Mouse (Mus musculus) intestine, postnatal 0 days (tissue): ENCODE data around the gene Gm44. TPM values are rescaled to one million over a fixed set of nuclear protein-coding genes. Genes with fewer than 3 reads are reported as not detected.
A peak's percentile ranks its signal among the peaks of the same experiment; 100 is the strongest.
"Not testable (repeated sequence)": the region's sequence is repeated elsewhere in the genome, so short reads cannot be mapped to it uniquely, and the experiment has no call there.

Experiments used
- ATAC-seq: fragments of 200-750 bp; cut with Nextera tagmentation; 2 replicates; pipeline ENCODE4 v1.8.0; 2017; ENCODE audit warnings: mild to moderate bottlenecking, moderate TSS enrichment, moderate library complexity
- H3K27ac ChIP-seq: fragments of 300-500 bp; sonication (generic); 2 replicates; pipeline ENCODE4 v1.5.1; 2014; ENCODE audit warnings: mild to moderate bottlenecking, low read depth, low read length, moderate library complexity
- H3K27me3 ChIP-seq: fragments of 300-500 bp; sonication (generic); replicated peaks from 2 replicates; pipeline ENCODE4 v1.6.1; 2014; ENCODE audit warnings: low read length, mixed read lengths; ENCODE audit not compliant: control insufficient read depth, insufficient read depth
- H3K36me3 ChIP-seq: fragments of 300-500 bp; sonication (generic); 2 replicates; pipeline ENCODE4 v1.6.1; 2014; ENCODE audit warnings: mild to moderate bottlenecking, moderate library complexity; ENCODE audit not compliant: control insufficient read depth, insufficient read depth
- H3K4me1 ChIP-seq: fragments of 300-500 bp; sonication (generic); replicated peaks from 2 replicates; pipeline ENCODE4 v1.6.1; 2014; ENCODE audit warnings: antibody characterized with exemption, low read length, mixed read lengths; ENCODE audit not compliant: control insufficient read depth, insufficient read depth
- H3K4me2 ChIP-seq: fragments of 300-500 bp; sonication (generic); replicated peaks from 2 replicates; pipeline ENCODE4 v1.6.1; 2014; ENCODE audit warnings: low read depth, mild to moderate bottlenecking, moderate library complexity
- H3K4me3 ChIP-seq: fragments of 300-500 bp; sonication (generic); 2 replicates; pipeline ENCODE4 v1.5.1; 2014; ENCODE audit warnings: low read depth, low read length
- H3K9ac ChIP-seq: fragments of 300-500 bp; sonication (generic); 2 replicates; pipeline ENCODE4 v1.6.1; 2014; ENCODE audit warnings: mild to moderate bottlenecking, low read depth, low read length
- H3K9me3 ChIP-seq: fragments of 300-500 bp; sonication (generic); 2 replicates; pipeline ENCODE4 v1.6.1; 2016; ENCODE audit warnings: mixed run types; ENCODE audit not compliant: control insufficient read depth
- CTCF ChIP-seq: sonication (generic); IDR thresholded peaks from 2 replicates; pipeline ENCODE4 v1.5.1; 2016; ENCODE audit warnings: low read depth, mild to moderate bottlenecking, control low read depth, antibody characterized with exemption, moderate library complexity
- WGBS: fragments of 180-500 bp; shearing (Covaris S2); extraction: QIAGEN DNeasy Blood & Tissue Kit; methylation state at CpG from one replicate; pipeline ENCODE4 v1.1.7; 2014; 5-methylcytosine and 5-hydroxymethylcytosine counted together
- polyA plus RNA-seq: library from polyadenylated mRNA; unstranded; fragments of >200 nt; fragmentation: Nextera tagmentation; extraction: Ambion mirVana; gene quantifications from 2 replicates; pipeline ENCODE4 v1.2.1, GENCODE M21; 2015

The Gm44 gene
- not detected in 2 replicates for polyA plus RNA-seq

DNA sequence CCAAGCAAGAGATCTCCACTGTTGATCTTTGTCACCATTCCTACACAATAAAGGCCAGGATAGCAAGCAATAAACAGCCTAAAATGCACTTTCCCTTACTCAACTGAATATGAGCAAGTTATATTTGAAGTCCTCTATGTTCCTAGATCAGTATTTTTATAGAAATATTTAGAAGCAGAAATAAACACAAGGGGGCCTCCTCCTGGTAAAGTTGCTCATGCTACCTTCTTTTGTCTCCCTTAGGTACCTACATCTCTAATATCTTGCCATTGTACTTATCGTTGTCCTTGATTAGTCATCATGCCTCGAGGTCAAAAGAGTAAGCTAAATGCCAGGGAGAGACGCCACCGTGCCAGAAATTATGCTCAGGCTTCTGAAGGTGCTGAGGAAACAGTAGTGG, at the start of gene Gm44:
Gm44 (plus strand) TSS at position 301 of the 400 bp plus-strand sequence.
- Histone ChIP-seq H3K4me1 (no peaks in the 10 kb centered on the region), H3K4me3 (no peak within 1 kb of the TSS), H3K27me3 (no peaks in the 10 kb centered on the region), H3K9me3 (no peaks in the 10 kb centered on the region), H3K9ac (no peak within 1 kb of the TSS), H3K36me3 (no peaks in the 10 kb centered on the region), H3K27ac (no peak within 1 kb of the TSS), H3K4me2 (no peak within 1 kb of the TSS)
- 77% methylated on average over 4 of the region's 4 CpGs for WGBS
- no peak for ATAC-seq
- TF ChIP-seq CTCF = no peak

DNA sequence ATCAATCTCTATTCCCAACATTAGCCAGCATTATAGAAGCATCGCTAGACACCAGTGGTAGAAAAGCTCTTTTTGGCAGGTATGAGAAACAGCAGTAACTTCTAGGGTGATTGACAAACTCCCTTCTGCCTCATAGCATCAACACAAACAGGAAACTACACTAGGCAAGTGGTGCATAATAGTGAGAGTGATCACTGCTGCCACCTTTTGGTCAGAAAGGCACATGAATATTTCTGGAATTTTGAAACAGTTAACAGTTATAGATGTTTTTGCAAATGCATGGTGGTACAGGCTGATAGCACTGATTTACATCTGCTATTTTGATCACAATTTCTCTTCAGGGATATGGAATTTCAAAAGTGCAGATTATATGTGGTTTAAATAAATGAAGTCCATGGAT, 36.0 kb downstream of the Gm44 start:
- Histone ChIP-seq H3K4me2 (no peak overlapping the region), H3K27me3 (no peaks in the 10 kb centered on the region), H3K9ac (no peak overlapping the region), H3K4me3 (no peak overlapping the region), H3K9me3 (no peaks in the 10 kb centered on the region), H3K4me1 (no peaks in the 10 kb centered on the region), H3K27ac (no peak overlapping the region), H3K36me3 (no peaks in the 10 kb centered on the region)
- WGBS = 71% methylated on average over 1 of the region's 1 CpGs
- TF ChIP-seq CTCF = peak; percentile 40
- ATAC-seq = no peak

DNA sequence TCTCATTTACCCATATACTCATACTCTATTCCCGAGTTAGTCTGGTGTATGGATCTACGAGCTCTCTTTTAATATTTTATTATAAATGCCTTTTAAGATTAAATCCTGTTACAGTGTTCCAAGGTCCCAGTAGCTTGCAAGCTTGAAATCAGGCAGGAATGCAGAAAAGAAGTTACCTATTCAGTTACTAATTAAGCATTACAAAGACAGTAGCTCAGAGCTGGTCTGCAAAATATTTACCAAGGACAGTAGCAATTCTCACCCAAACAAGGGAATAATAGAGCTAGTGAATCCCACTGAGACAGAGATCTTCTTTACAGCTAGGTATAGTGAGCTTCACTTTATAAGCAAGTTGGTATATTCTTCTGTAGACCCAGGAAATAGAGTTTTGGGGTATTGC, 46.3 kb downstream of the Gm44 start:
- not testable (repeated sequence) for H3K4me1 ChIP-seq, H3K4me3 ChIP-seq, H3K36me3 ChIP-seq, H3K9me3 ChIP-seq, ATAC-seq, H3K4me2 ChIP-seq, H3K9ac ChIP-seq, H3K27me3 ChIP-seq, H3K27ac ChIP-seq
- WGBS = 65% methylated on average over 2 of the region's 2 CpGs
